Mouse (Mus musculus) ES-E14 (cell line): Measurements from ENCODE around the gene Olfr1293-ps.

Experiments used
- CHD2 ChIP-seq: IDR thresholded peaks from 2 replicates; pipeline ENCODE4 v1.6.1; 2014; ENCODE audit warnings: mild to moderate bottlenecking, low read depth, low read length, inconsistent platforms
- HCFC1 ChIP-seq: IDR thresholded peaks from 2 replicates; pipeline ENCODE4 v1.6.1; 2012; ENCODE audit warnings: low read length, inconsistent platforms, borderline replicate concordance; ENCODE audit not compliant: insufficient read depth
- MAFK ChIP-seq: IDR thresholded peaks from 2 replicates; pipeline ENCODE4 v1.6.1; 2014; ENCODE audit warnings: mild to moderate bottlenecking, low read depth, low read length, inconsistent platforms; ENCODE audit not compliant: insufficient read depth
- ZC3H11A ChIP-seq: IDR thresholded peaks from 2 replicates; pipeline ENCODE4 v1.6.1; 2012; ENCODE audit warnings: low read depth, mild to moderate bottlenecking, inconsistent platforms, low read length, borderline replicate concordance
- ZNF384 ChIP-seq: IDR thresholded peaks from 2 replicates; pipeline ENCODE4 v1.6.1; 2012; ENCODE audit warnings: low read depth, low read length, inconsistent platforms

DNA sequence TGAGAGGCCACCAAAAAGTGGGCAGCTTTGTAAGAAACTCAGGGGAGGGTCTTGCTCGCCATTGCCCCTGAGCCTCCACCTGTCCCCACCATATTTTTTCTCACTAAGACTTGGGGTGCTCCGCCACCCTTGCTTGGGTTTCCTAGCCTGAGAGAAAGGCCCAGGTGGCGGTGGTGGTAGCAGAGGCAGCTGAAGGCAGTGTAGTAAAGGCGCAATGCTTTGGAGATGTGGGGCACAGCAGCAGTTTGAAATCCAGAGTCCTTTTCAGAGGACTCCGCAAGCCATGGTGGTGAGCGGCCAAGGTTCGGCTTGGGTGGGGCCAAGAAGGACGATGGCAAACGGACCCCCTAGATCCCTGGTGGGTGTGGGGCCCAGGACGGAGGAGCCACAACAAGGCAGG is 7.6 kb upstream of the Olfr1293-ps start:
- TF ChIP-seq MAFK, result no peak
- TF ChIP-seq ZNF384, result no peak
- no peak for TF ChIP-seq HCFC1
- no peak for TF ChIP-seq CHD2
- TF ChIP-seq ZC3H11A, result no peak
